Mouse (Mus musculus): ENCODE measurements around the gene Ddost. TPM values are rescaled to one million over a fixed set of nuclear protein-coding genes. Genes with fewer than 3 reads are reported as not detected.

Gene Ddost
- 100 to 1,000 TPM; 191 to 194 TPM for polyA plus RNA-seq (2017; shearing (Covaris generic))

GRCm38 (mm10) chr4:138304340-138305104 is at the start of gene Ddost:
Gene Ddost (plus strand): TSS chr4:138304730.

GRCm38 (mm10) chr4:138326077-138326695 is 21.7 kb downstream of the Ddost start, which contains the start of gene Pink1:
Gene Pink1 (minus strand): TSS chr4:138326307.

Other genes with a start within 250 kb of the Ddost start
- 100 to 1,000 TPM; 193 to 197 TPM for gene Hp1bp3, start 88.4 kb upstream of the Ddost start, polyA plus RNA-seq (2017; shearing (Covaris generic))
- 1 to 10 TPM in 1 of 2 experiments, under 1 TPM in 1; 0.43 to 1.7 TPM for gene Sh2d5, start 54.3 kb upstream of the Ddost start, polyA plus RNA-seq (2017; shearing (Covaris generic))
- gene Kif17, start 54.3 kb upstream of the Ddost start, polyA plus RNA-seq (2017; shearing (Covaris generic)), result 1 to 10 TPM in 1 of 2 experiments, under 1 TPM in 1; 0.27 to 1.1 TPM
- 100 to 1,000 TPM in 1 of 2 experiments, 10 to 100 TPM in 1; 94.5 to 112 TPM for gene Pink1, start 21.6 kb downstream of the Ddost start, polyA plus RNA-seq (2017; shearing (Covaris generic))
- 1 to 10 TPM in 1 of 2 experiments, not detected in 1; 1.3 TPM for gene Cda, start 63.3 kb downstream of the Ddost start, polyA plus RNA-seq (2017; shearing (Covaris generic))
- gene Fam43b, start 91.8 kb downstream of the Ddost start, polyA plus RNA-seq (2017; shearing (Covaris generic)), result under 1 TPM in 1 of 2 experiments, not detected in 1; 0.72 TPM
- gene Mul1, start 129.9 kb downstream of the Ddost start, polyA plus RNA-seq (2017; shearing (Covaris generic)), result 10 to 100 TPM; 10.2 to 10.5 TPM
- 1 to 10 TPM in 1 of 2 experiments, under 1 TPM in 1; 0.82 to 1.2 TPM for gene Camk2n1, start 149.6 kb downstream of the Ddost start, polyA plus RNA-seq (2017; shearing (Covaris generic))

Measured in inflammation-experienced regulatory T-cells (primary cell).